Mouse (Mus musculus) intestine, embryonic 16.5 days (tissue): ENCODE measurements around the gene Narf. TPM values are rescaled to one million over a fixed set of nuclear protein-coding genes. Genes with fewer than 3 reads are reported as not detected.
A peak's percentile ranks its signal among the peaks of the same experiment; 100 is the strongest.

ENCODE experiments used
- ATAC-seq: fragments of 200-750 bp; cut with Nextera tagmentation; 2 replicates; pipeline ENCODE4 v1.8.0; 2017; ENCODE audit warnings: moderate TSS enrichment, moderate library complexity
- H3K27ac ChIP-seq: fragments of 300-500 bp; sonication (generic); 2 replicates; pipeline ENCODE4 v1.5.1; 2014; ENCODE audit warnings: mild to moderate bottlenecking, low read length
- H3K27me3 ChIP-seq: fragments of 300-500 bp; sonication (generic); replicated peaks from 2 replicates; pipeline ENCODE4 v1.6.1; 2014; ENCODE audit warnings: low read length, control low read depth, mixed read lengths; ENCODE audit not compliant: control insufficient read depth, insufficient read depth
- H3K36me3 ChIP-seq: fragments of 300-500 bp; sonication (generic); 2 replicates; pipeline ENCODE4 v1.6.1; 2014; ENCODE audit warnings: low read length, control low read depth; ENCODE audit not compliant: control insufficient read depth, insufficient read depth
- H3K4me1 ChIP-seq: fragments of 300-500 bp; sonication (generic); 2 replicates; pipeline ENCODE4 v1.6.1; 2014; ENCODE audit warnings: low read length, control low read depth, mixed read lengths; ENCODE audit not compliant: control insufficient read depth, insufficient read depth
- H3K4me2 ChIP-seq: fragments of 300-500 bp; sonication (generic); 2 replicates; pipeline ENCODE4 v1.6.1; 2014; ENCODE audit warnings: low read depth, low read length, control low read depth
- H3K4me3 ChIP-seq: fragments of 300-500 bp; sonication (generic); 2 replicates; pipeline ENCODE4 v1.5.1; 2014; ENCODE audit warnings: mild to moderate bottlenecking, low read length
- H3K9ac ChIP-seq: fragments of 300-500 bp; sonication (generic); 2 replicates; pipeline ENCODE4 v1.6.1; 2014; ENCODE audit warnings: low read depth, low read length
- H3K9me3 ChIP-seq: fragments of 300-500 bp; sonication (generic); 2 replicates; pipeline ENCODE4 v1.6.1; 2016; ENCODE audit warnings: low read length, control low read depth; ENCODE audit not compliant: control insufficient read depth
- WGBS: fragments of 180-500 bp; shearing (Covaris S2); extraction: QIAGEN DNeasy Blood & Tissue Kit; methylation state at CpG from one replicate; pipeline ENCODE4 v1.1.7; 2014; 5-methylcytosine and 5-hydroxymethylcytosine counted together
- polyA plus RNA-seq: library from polyadenylated mRNA; unstranded; fragments of >200 nt; fragmentation: Nextera tagmentation; extraction: Ambion mirVana; gene quantifications from 2 replicates; pipeline ENCODE4 v1.2.1, GENCODE M21; 2015

The Narf gene
- polyA plus RNA-seq, 1 experiment from 2014 or later = 52.6 TPM

DNA sequence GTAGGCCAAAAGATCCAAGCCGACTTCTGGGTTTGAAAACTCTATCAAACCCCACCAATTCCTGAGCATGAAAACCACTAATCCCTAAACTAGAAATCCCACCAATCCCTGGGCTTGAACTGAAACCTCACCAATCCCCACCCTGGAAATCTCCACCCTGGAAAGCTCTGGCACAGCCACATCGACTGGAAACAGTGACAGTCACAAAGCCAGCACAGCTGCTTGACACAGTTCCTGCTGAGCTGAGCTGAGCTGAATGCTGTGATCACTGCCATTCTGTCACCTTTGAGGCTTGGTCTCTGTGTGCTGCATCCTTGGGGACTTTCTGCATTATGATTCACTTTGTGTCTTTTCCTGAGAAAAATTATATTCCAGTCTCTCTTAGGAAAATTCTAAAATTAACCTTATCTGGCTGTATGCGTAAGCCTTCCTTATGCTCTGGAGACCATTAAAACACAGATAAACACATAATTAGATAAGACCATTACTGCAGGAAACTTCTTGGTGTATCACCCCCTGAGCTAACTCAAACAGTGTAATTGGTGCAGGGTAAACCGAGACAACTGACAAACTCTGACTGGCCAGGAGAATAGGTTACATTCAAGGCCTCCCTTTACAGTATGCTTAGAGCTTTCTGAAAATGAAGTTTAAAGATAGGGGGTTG, 5.3 kb upstream of the Narf start:
- Histone ChIP-seq H3K9me3 (no peaks in the 10 kb centered on the region), H3K4me2 (no peak overlapping the region), H3K27me3 (no peaks in the 10 kb centered on the region), H3K27ac (peak overlapping the region; percentile 68), H3K4me1 (peaks cover 18% of the 10 kb centered on the region), H3K9ac (no peak overlapping the region), H3K36me3 (no peaks in the 10 kb centered on the region), H3K4me3 (no peak overlapping the region)
- WGBS = 47% methylated on average over 4 of the region's 4 CpGs
- no peak for ATAC-seq

DNA sequence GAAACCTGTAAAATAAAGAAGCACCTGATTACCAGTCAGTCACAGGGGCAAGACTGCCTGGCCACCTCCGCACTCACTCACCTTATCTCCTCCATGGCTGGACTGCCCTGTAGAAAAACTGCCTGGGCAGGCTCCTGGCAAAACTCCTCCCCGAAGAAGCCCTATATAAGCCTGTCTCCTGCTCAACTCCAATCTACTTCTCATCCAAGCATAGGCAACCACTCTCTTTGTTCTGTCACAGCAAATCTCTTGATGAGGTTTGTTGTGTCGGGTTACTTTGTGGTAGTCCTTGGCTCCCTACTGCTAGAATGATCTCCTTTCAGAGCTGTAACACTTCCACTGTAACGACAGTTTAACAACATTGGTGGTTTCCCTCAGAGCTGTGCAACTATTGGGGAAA, 4.3 kb upstream of the Narf start:
- Histone ChIP-seq H3K4me2 (no peak overlapping the region), H3K4me3 (no peak overlapping the region), H3K4me1 (peaks cover 12% of the 10 kb centered on the region), H3K9me3 (no peaks in the 10 kb centered on the region), H3K36me3 (no peaks in the 10 kb centered on the region), H3K9ac (no peak overlapping the region), H3K27ac (no peak overlapping the region), H3K27me3 (no peaks in the 10 kb centered on the region)
- ATAC-seq = no peak
- 27% methylated on average over 4 of the region's 4 CpGs for WGBS

DNA sequence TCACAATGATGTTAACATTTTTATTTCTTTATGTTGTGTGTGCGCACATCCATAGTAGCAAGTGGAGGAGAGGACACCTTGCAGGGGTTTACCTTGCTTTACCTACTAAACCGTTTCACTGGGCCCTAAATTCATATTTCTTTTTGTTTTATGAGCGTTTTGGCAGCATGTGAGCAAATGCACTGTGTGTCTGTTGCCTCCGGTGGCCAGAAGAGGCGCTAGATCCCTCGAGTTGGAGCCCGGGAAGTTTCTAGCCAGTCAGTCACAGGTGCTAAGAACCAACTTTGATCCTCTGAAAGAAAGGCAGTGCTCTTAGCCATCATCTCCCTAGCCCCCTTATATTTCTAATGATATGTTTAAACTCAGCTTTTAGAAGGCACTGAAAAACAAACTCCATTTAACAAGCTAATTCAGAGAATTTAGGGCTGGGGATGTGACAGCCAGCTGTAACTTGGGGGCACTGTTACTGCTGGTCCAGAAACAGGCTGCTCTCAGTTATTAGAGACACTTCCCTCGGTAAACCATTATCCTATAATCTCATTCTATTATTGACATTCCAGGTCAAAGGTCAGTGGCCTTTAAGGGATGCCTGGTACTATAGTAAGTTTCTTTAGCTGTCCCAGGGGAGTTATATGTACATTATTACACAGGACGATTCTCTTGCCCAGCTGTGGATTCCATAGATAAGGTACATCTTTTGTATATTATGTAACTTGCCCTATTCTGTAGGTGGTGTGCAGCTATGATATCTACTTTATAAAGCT, 1.4 kb upstream of the Narf start:
- Histone ChIP-seq H3K36me3 (no peaks in the 10 kb centered on the region), H3K4me2 (peak overlapping the region; percentile 55), H3K9ac (no peak overlapping the region), H3K9me3 (no peaks in the 10 kb centered on the region), H3K4me3 (peak overlapping the region; percentile 81; the same call in 1 of the 2 replicates), H3K27ac (peak overlapping the region; percentile 100), H3K4me1 (peaks cover 13% of the 10 kb centered on the region), H3K27me3 (no peaks in the 10 kb centered on the region)
- WGBS = 22% methylated on average over 9 of the region's 9 CpGs
- ATAC-seq = no peak

DNA sequence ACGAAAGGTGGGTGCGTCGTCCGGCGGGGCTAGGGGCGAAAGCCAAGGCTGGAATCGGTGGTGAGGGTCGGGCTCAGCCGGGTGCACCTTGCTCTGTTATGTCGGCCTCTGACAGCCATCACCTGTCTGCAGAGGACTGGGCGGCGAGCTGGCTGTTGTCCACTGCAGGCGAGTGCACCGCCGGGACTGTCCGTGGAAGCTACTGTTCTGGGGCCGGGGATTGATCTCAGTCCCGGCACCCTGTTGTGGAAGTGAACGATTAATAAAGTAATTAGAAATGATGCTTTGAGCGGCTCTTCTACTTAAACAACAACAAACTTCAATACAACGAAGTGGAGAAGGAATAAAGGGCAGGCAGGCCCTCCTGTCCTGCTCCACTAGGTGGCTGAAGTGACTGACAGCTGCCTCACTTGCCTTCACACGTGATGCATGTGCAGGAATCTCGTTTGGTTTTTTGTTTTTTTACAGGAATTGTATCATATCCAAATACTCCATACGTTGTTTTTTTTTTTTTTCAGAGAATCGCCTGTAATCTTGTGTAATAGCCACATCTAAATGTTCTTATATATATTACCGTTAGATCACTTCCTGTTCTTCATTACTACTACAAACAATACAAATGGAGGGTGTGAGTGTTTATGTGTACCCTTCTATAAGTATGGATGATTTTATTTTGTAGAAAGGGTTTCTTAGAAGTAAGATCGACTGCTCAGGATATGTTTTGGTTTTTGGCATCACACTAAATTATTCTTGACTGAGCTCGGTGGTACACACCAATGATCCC, 484 bp downstream of the Narf start:
- no peaks in the 10 kb centered on the region for H3K36me3 ChIP-seq
- peaks cover 13% of the 10 kb centered on the region for H3K4me1 ChIP-seq
- peak overlapping the region; percentile 81 for H3K4me3 ChIP-seq
- 3% methylated on average over 28 of the region's 28 CpGs for WGBS
- peak overlapping the region; percentile 85 for H3K9ac ChIP-seq
- ATAC-seq = peak; percentile 54
- no peaks in the 10 kb centered on the region for H3K27me3 ChIP-seq
- H3K9me3 ChIP-seq = no peaks in the 10 kb centered on the region
- H3K27ac ChIP-seq = peak overlapping the region; percentile 96
- peak overlapping the region; percentile 61 for H3K4me2 ChIP-seq

DNA sequence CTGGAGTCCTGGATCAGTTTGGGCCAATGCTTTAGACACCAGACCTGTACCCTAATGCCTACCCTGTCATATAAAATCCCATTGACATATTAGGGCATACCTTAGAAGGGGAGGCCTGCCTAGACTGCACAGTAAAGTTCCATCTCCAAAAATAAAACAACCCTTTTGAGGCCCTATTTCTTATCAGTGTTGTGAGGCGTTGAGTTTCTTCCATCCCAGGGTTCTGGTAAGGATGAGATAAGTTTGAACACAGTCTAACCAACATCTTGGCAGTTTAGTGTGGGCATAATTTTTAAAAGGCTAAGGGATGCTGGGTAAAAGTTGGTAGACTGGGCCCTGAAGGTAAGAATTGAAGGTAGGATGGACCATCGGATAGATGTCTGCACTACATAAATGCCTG, 2.6 kb downstream of the Narf start:
- ATAC-seq = no peak
- no peaks in the 10 kb centered on the region for H3K9me3 ChIP-seq
- no peak overlapping the region for H3K4me3 ChIP-seq
- no peaks in the 10 kb centered on the region for H3K27me3 ChIP-seq
- 86% methylated on average over 2 of the region's 2 CpGs for WGBS
- H3K4me2 ChIP-seq = no peak overlapping the region
- H3K36me3 ChIP-seq = peaks cover under 1% of the 10 kb centered on the region; the same call in 1 of the 2 replicates
- H3K4me1 ChIP-seq = peaks cover 13% of the 10 kb centered on the region
- H3K27ac ChIP-seq = no peak overlapping the region
- no peak overlapping the region for H3K9ac ChIP-seq

DNA sequence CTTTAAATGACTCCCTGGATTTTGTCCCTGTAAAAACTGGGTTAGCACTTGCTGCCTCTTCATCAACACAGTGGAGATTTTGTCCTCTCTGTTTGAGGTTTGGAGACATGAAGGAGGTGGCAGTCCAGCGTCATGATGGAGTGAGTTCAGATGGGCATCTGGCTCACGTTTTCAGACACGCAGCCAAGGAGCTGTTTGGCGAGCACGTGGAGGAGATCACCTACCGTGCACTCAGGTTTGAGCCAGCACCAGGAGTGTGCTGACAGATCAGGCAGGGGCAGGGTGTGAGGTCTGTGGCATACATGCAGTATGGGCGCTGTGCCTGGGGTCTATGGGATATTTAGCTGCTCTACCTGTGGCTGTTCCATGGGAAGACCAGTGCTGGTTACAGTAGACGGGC, 13.1 kb downstream of the Narf start:
- no peak overlapping the region for H3K4me2 ChIP-seq
- H3K27me3 ChIP-seq = no peaks in the 10 kb centered on the region
- H3K9me3 ChIP-seq = no peaks in the 10 kb centered on the region
- no peak overlapping the region for H3K4me3 ChIP-seq
- H3K4me1 ChIP-seq = no peaks in the 10 kb centered on the region
- ATAC-seq = no peak
- peaks cover 43% of the 10 kb centered on the region for H3K36me3 ChIP-seq
- no peak overlapping the region for H3K27ac ChIP-seq
- no peak overlapping the region for H3K9ac ChIP-seq
- WGBS = 90% methylated on average over 8 of the region's 8 CpGs

DNA sequence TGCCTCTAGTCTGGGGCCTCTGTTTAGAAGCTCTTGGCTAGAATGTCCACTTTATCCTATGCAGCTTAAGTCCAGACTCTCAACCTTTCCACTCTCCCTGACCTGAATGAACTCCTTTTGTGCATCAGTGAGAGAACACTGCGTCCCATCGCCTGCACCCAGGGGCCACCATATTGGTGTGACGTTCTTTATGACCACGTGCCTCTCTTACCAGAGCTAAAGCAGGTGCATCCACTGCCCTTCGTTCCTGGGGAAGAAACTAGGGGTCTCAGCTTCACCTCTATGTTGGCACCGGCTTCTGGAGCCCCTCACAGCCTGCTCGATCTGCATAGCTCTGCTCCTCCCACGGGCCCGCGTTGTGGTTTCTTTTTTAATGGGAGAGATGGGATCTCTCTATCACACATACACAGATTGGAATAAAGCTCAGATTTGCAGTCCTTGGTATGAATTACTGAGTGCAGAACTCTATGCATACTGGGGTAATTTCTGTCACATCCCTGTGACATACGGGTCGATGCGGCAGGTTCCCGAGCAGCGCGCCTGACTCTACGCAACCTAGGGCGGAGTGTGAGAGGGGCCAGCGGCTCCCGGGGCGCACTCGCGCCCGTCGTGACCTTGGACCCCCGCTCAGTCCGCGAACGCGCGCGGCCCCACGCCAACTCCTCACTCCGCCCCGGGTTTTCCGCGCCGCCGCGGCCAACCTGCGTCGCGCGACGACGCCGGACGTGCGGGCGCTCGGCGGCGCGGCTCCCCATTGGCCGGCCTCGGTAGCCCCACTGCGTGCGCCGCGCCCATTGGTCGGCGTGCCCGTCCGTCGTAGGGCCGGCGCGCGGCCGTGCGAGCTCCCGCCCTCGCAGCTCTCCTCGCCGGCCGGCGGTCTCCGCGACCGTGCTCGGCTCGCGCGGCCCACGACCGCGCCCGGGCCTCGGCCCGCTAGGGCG, 22.4 kb downstream of the Narf start, which contains the start of gene Foxk2:
Gene Foxk2 (plus strand): TSS at position 831 of the 941 bp plus-strand sequence.
- H3K9ac ChIP-seq = peak within 1 kb of the TSS; percentile 97
- H3K36me3 ChIP-seq = peaks cover 6% of the 10 kb centered on the region; the same call in 1 of the 2 replicates
- no peaks in the 10 kb centered on the region for H3K27me3 ChIP-seq
- under 1% methylated on average over 91 of the region's 91 CpGs for WGBS
- peak within 1 kb of the TSS; percentile 97 for H3K4me2 ChIP-seq
- peaks cover 13% of the 10 kb centered on the region for H3K4me1 ChIP-seq
- ATAC-seq = peak; percentile 99
- no peaks in the 10 kb centered on the region for H3K9me3 ChIP-seq
- peak within 1 kb of the TSS; percentile 98 for H3K4me3 ChIP-seq
- H3K27ac ChIP-seq = peak within 1 kb of the TSS; percentile 90

DNA sequence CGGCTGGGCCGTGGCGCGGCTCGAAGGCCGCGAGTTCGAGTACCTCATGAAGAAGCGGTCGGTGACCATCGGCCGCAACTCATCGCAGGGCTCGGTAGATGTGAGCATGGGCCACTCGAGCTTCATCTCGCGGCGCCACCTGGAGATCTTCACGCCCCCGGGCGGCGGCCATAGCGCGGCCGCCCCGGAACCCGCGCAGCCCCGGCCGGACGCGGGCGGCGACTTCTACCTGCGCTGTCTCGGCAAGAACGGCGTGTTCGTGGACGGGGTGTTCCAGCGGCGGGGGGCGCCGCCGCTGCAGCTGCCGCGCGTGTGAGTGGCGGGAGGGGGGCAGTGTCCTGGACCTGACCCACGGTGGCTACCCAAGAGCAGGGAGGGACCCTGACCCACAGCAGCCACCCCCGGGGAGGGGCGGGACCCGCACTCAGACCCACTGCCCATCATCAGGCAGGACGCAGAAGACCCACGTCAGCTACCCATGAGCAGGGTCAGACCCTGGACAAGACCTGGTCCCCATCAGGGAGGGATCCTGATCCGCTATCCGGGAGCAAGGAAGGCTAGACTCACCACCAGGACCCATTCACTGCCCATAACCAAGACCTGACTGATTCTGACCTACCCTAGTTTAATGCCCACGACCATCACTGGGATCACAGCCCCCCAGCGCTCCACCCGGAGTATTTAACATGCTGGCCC, 23.3 kb downstream of the Narf start:
- H3K27ac ChIP-seq = peak overlapping the region; percentile 74
- under 1% methylated on average over 58 of the region's 60 CpGs for WGBS
- peaks cover 1% of the 10 kb centered on the region; the same call in 1 of the 2 replicates for H3K36me3 ChIP-seq
- H3K4me3 ChIP-seq = peak overlapping the region; percentile 98
- peak overlapping the region; percentile 97 for H3K4me2 ChIP-seq
- H3K9me3 ChIP-seq = no peaks in the 10 kb centered on the region
- peaks cover 13% of the 10 kb centered on the region for H3K4me1 ChIP-seq
- peak overlapping the region; percentile 97 for H3K9ac ChIP-seq
- ATAC-seq = peak; percentile 47
- no peaks in the 10 kb centered on the region for H3K27me3 ChIP-seq
